Mouse (Mus musculus): ENCODE results near the gene Gm44511.

Gm44511 gene

GRCm38 (mm10) chr6:128826132-128826531 is at the start of gene Gm44511, which contains the start of gene Klrb1b:
Gene Gm44511, minus strand, starts transcription at chr6:128826315.
Gene Klrb1b, minus strand, starts transcription at chr6:128826331.
- DNase-seq: no peak

GRCm38 (mm10) chr6:128871910-128872610 is 45.9 kb upstream of the Gm44511 start:
- DNase-seq: no peak

GRCm38 (mm10) chr6:128868861-128869260 is 42.7 kb upstream of the Gm44511 start:
- DNase-seq: no peak

GRCm38 (mm10) chr6:128857976-128858375 is 31.9 kb upstream of the Gm44511 start:
- no peak for DNase-seq

GRCm38 (mm10) chr6:128856250-128856649 is 30.1 kb upstream of the Gm44511 start:
- DNase-seq: peak; percentile 91 to 94

- peak in 1 of 2 experiments; percentile 33 for DNase-seq
These were observed 29.4 kb upstream of the Gm44511 start for GRCm38 (mm10) chr6:128855477-128855876.

GRCm38 (mm10) chr6:128854895-128855294 is 28.8 kb upstream of the Gm44511 start:
- DNase-seq: no peak

- peak; percentile 63 to 86 for DNase-seq
These were observed 28.1 kb upstream of the Gm44511 start for GRCm38 (mm10) chr6:128854024-128854820.

GRCm38 (mm10) chr6:128852766-128853165 is 26.7 kb upstream of the Gm44511 start:
- no peak for DNase-seq

- DNase-seq: no peak
These were observed 25.0 kb upstream of the Gm44511 start for GRCm38 (mm10) chr6:128851151-128851550.

- peak in 1 of 2 experiments; percentile 55 for DNase-seq
These were observed 24.6 kb upstream of the Gm44511 start for GRCm38 (mm10) chr6:128850671-128851070.

- DNase-seq: peak; percentile 62 to 77
These were observed 23.8 kb upstream of the Gm44511 start for GRCm38 (mm10) chr6:128849902-128850301.

GRCm38 (mm10) chr6:128847401-128847800 is 21.3 kb upstream of the Gm44511 start:
- DNase-seq: no peak

- no peak for DNase-seq
These were observed 20.0 kb upstream of the Gm44511 start for GRCm38 (mm10) chr6:128845998-128846542.

- peak; percentile 91 to 92 for DNase-seq
These were observed 19.3 kb upstream of the Gm44511 start for GRCm38 (mm10) chr6:128845319-128845979.

GRCm38 (mm10) chr6:128844586-128845080 is 18.5 kb upstream of the Gm44511 start:
- DNase-seq: no peak

- DNase-seq: peak in 1 of 2 experiments; percentile 40
These were observed 18.0 kb upstream of the Gm44511 start for GRCm38 (mm10) chr6:128844131-128844530.

- peak; percentile 88 for DNase-seq
These were observed 17.4 kb upstream of the Gm44511 start for GRCm38 (mm10) chr6:128843479-128843992.

GRCm38 (mm10) chr6:128842945-128843478 is 16.9 kb upstream of the Gm44511 start:
- DNase-seq: peak; percentile 88 to 93

GRCm38 (mm10) chr6:128842356-128842944 is 16.3 kb upstream of the Gm44511 start:
- no peak for DNase-seq

- no peak for DNase-seq
These were observed 15.4 kb upstream of the Gm44511 start for GRCm38 (mm10) chr6:128841327-128842089.
